Mouse (Mus musculus): ENCODE measurements around the gene Arhgap45.

- TF ChIP-seq GATA1 (IDR thresholded peaks at IDR 0.05; ENCODE audit: borderline replicate concordance, low read length): no peak
- no peak for TF ChIP-seq FLI1 (IDR thresholded peaks at IDR 0.05; ENCODE audit: low read length)
Observed at GRCm38 (mm10) chr10:79989272-79989786, 27.1 kb upstream of the Arhgap45 start.

All from megakaryocyte, embryonic 14.5 days (primary cell).